Mouse (Mus musculus): Measurements from ENCODE around the gene Uqcr11.

Gene Uqcr11

GRCm38 (mm10) chr10:80443575-80444278 lies 37.1 kb upstream of the Uqcr11 start:
- Histone ChIP-seq H3K27me3 (ENCODE audit: insufficient read depth, low read length) (peaks cover 35% of the 10 kb centered on the region), H3K9me3 (ENCODE audit: low read length) (no peaks in the 10 kb centered on the region), H3K4me3 (replicated peaks; ENCODE audit: low read length) (no peak overlapping the region), H3K4me1 (replicated peaks; ENCODE audit: low read depth, low read length) (peaks cover 45% of the 10 kb centered on the region), H3K36me3 (ENCODE audit: insufficient read depth, low read length) (no peaks in the 10 kb centered on the region)
- TF ChIP-seq POU5F1 (IDR thresholded peaks at IDR 0.05; ENCODE audit: borderline replicate concordance, low read length) (no peak), CTCF (conservative IDR thresholded peaks at IDR 0.05; ENCODE audit: low read length) (no peak), NANOG (IDR thresholded peaks at IDR 0.05; ENCODE audit: borderline replicate concordance, low read length) (no peak)

- Histone ChIP-seq H3K36me3 (ENCODE audit: insufficient read depth, low read length) (no peaks in the 10 kb centered on the region), H3K27me3 (ENCODE audit: insufficient read depth, low read length) (peaks cover 29% of the 10 kb centered on the region), H3K4me1 (replicated peaks; ENCODE audit: low read depth, low read length) (peaks cover 49% of the 10 kb centered on the region), H3K9me3 (ENCODE audit: low read length) (no peaks in the 10 kb centered on the region), H3K4me3 (replicated peaks; ENCODE audit: low read length) (no peak overlapping the region)
- TF ChIP-seq NANOG (IDR thresholded peaks at IDR 0.05; ENCODE audit: borderline replicate concordance, low read length) = no peak
- TF ChIP-seq CTCF (conservative IDR thresholded peaks at IDR 0.05; ENCODE audit: low read length) = no peak
- no peak for TF ChIP-seq POU5F1 (IDR thresholded peaks at IDR 0.05; ENCODE audit: borderline replicate concordance, low read length)
Observed at GRCm38 (mm10) chr10:80442989-80443388, 36.4 kb upstream of the Uqcr11 start.

- TF ChIP-seq NANOG (IDR thresholded peaks at IDR 0.05; ENCODE audit: borderline replicate concordance, low read length) = no peak
- no peak for TF ChIP-seq POU5F1 (IDR thresholded peaks at IDR 0.05; ENCODE audit: borderline replicate concordance, low read length)
- TF ChIP-seq CTCF (conservative IDR thresholded peaks at IDR 0.05; ENCODE audit: low read length) = peak; percentile 54
Observed at GRCm38 (mm10) chr10:80441598-80441997, 35.0 kb upstream of the Uqcr11 start.

GRCm38 (mm10) chr10:80440031-80440430 lies 33.4 kb upstream of the Uqcr11 start:
- TF ChIP-seq NANOG (IDR thresholded peaks at IDR 0.05; ENCODE audit: borderline replicate concordance, low read length) = no peak
- TF ChIP-seq POU5F1 (IDR thresholded peaks at IDR 0.05; ENCODE audit: borderline replicate concordance, low read length) = no peak
- no peak for TF ChIP-seq CTCF (conservative IDR thresholded peaks at IDR 0.05; ENCODE audit: low read length)
- H3K4me3 ChIP-seq (replicated peaks; ENCODE audit: low read length) = no peak overlapping the region
- H3K36me3 ChIP-seq (ENCODE audit: insufficient read depth, low read length) = no peaks in the 10 kb centered on the region
- H3K4me1 ChIP-seq (replicated peaks; ENCODE audit: low read depth, low read length) = peaks cover 57% of the 10 kb centered on the region
- no peaks in the 10 kb centered on the region for H3K9me3 ChIP-seq (ENCODE audit: low read length)
- peaks cover 9% of the 10 kb centered on the region for H3K27me3 ChIP-seq (ENCODE audit: insufficient read depth, low read length)

More at GRCm38 (mm10) chr10:80441598-80441997, 35.0 kb upstream of the Uqcr11 start:
- H3K4me3 ChIP-seq (replicated peaks; ENCODE audit: low read length) = no peak overlapping the region
- H3K36me3 ChIP-seq (ENCODE audit: insufficient read depth, low read length) = no peaks in the 10 kb centered on the region
- H3K27me3 ChIP-seq (ENCODE audit: insufficient read depth, low read length) = peaks cover 19% of the 10 kb centered on the region
- no peaks in the 10 kb centered on the region for H3K9me3 ChIP-seq (ENCODE audit: low read length)
- peaks cover 49% of the 10 kb centered on the region for H3K4me1 ChIP-seq (replicated peaks; ENCODE audit: low read depth, low read length)

- no peak overlapping the region for H3K4me3 ChIP-seq (replicated peaks; ENCODE audit: low read length)
- H3K27me3 ChIP-seq (ENCODE audit: insufficient read depth, low read length) = no peaks in the 10 kb centered on the region
- H3K36me3 ChIP-seq (ENCODE audit: insufficient read depth, low read length) = no peaks in the 10 kb centered on the region
- peaks cover 57% of the 10 kb centered on the region for H3K4me1 ChIP-seq (replicated peaks; ENCODE audit: low read depth, low read length)
- TF ChIP-seq POU5F1 (IDR thresholded peaks at IDR 0.05; ENCODE audit: borderline replicate concordance, low read length) (no peak), NANOG (IDR thresholded peaks at IDR 0.05; ENCODE audit: borderline replicate concordance, low read length) (no peak), CTCF (conservative IDR thresholded peaks at IDR 0.05; ENCODE audit: low read length) (no peak)
- no peaks in the 10 kb centered on the region for H3K9me3 ChIP-seq (ENCODE audit: low read length)
Observed at GRCm38 (mm10) chr10:80437973-80438372, 31.3 kb upstream of the Uqcr11 start.

GRCm38 (mm10) chr10:80436276-80436675 lies 29.6 kb upstream of the Uqcr11 start:
- peaks cover 62% of the 10 kb centered on the region for H3K4me1 ChIP-seq (replicated peaks; ENCODE audit: low read depth, low read length)
- H3K9me3 ChIP-seq (ENCODE audit: low read length) = no peaks in the 10 kb centered on the region
- no peaks in the 10 kb centered on the region for H3K27me3 ChIP-seq (ENCODE audit: insufficient read depth, low read length)
- H3K36me3 ChIP-seq (ENCODE audit: insufficient read depth, low read length) = peaks cover 1% of the 10 kb centered on the region
- H3K4me3 ChIP-seq (replicated peaks; ENCODE audit: low read length) = peak overlapping the region; percentile 41; the same call in 1 of the 2 replicates
- TF ChIP-seq NANOG (IDR thresholded peaks at IDR 0.05; ENCODE audit: borderline replicate concordance, low read length) (no peak), POU5F1 (IDR thresholded peaks at IDR 0.05; ENCODE audit: borderline replicate concordance, low read length) (no peak), CTCF (conservative IDR thresholded peaks at IDR 0.05; ENCODE audit: low read length) (no peak)

GRCm38 (mm10) chr10:80435764-80436163 lies 29.1 kb upstream of the Uqcr11 start:
- Histone ChIP-seq H3K36me3 (ENCODE audit: insufficient read depth, low read length) (peaks cover 7% of the 10 kb centered on the region), H3K27me3 (ENCODE audit: insufficient read depth, low read length) (no peaks in the 10 kb centered on the region), H3K4me3 (replicated peaks; ENCODE audit: low read length) (peak overlapping the region; percentile 41), H3K9me3 (ENCODE audit: low read length) (no peaks in the 10 kb centered on the region), H3K4me1 (replicated peaks; ENCODE audit: low read depth, low read length) (peaks cover 62% of the 10 kb centered on the region)
- no peak for TF ChIP-seq NANOG (IDR thresholded peaks at IDR 0.05; ENCODE audit: borderline replicate concordance, low read length)
- no peak for TF ChIP-seq CTCF (conservative IDR thresholded peaks at IDR 0.05; ENCODE audit: low read length)
- TF ChIP-seq POU5F1 (IDR thresholded peaks at IDR 0.05; ENCODE audit: borderline replicate concordance, low read length) = no peak

- H3K27me3 ChIP-seq (ENCODE audit: insufficient read depth, low read length) = no peaks in the 10 kb centered on the region
- TF ChIP-seq CTCF (conservative IDR thresholded peaks at IDR 0.05; ENCODE audit: low read length) (no peak), POU5F1 (IDR thresholded peaks at IDR 0.05; ENCODE audit: borderline replicate concordance, low read length) (no peak), NANOG (IDR thresholded peaks at IDR 0.05; ENCODE audit: borderline replicate concordance, low read length) (no peak)
- H3K4me1 ChIP-seq (replicated peaks; ENCODE audit: low read depth, low read length) = peaks cover 67% of the 10 kb centered on the region
- peaks cover 16% of the 10 kb centered on the region for H3K36me3 ChIP-seq (ENCODE audit: insufficient read depth, low read length)
- no peaks in the 10 kb centered on the region for H3K9me3 ChIP-seq (ENCODE audit: low read length)
- H3K4me3 ChIP-seq (replicated peaks; ENCODE audit: low read length) = peak overlapping the region; percentile 99
Observed at GRCm38 (mm10) chr10:80434823-80435222, 28.2 kb upstream of the Uqcr11 start.

Data from E14TG2a.4 (cell line).